Mouse (Mus musculus) adrenal gland, postnatal 14 days (tissue): ENCODE data around the gene Lrfn3. TPM values are rescaled to one million over a fixed set of nuclear protein-coding genes. Genes with fewer than 3 reads are reported as not detected.
A peak's percentile ranks its signal among the peaks of the same experiment; 100 is the strongest.

Experiments
- DNase-seq: peaks from one replicate; pipeline ENCODE4 v3.0.0; 2021; ENCODE audit warnings: mixed read lengths
- total RNA-seq: library from RNA; stranded (reverse); gene quantifications from 2 replicates; pipeline ENCODE4 v1.2.3, GENCODE M21; 2021

Lrfn3 gene
- total RNA-seq, 1 experiment from 2014 or later = 16.2 TPM

DNA sequence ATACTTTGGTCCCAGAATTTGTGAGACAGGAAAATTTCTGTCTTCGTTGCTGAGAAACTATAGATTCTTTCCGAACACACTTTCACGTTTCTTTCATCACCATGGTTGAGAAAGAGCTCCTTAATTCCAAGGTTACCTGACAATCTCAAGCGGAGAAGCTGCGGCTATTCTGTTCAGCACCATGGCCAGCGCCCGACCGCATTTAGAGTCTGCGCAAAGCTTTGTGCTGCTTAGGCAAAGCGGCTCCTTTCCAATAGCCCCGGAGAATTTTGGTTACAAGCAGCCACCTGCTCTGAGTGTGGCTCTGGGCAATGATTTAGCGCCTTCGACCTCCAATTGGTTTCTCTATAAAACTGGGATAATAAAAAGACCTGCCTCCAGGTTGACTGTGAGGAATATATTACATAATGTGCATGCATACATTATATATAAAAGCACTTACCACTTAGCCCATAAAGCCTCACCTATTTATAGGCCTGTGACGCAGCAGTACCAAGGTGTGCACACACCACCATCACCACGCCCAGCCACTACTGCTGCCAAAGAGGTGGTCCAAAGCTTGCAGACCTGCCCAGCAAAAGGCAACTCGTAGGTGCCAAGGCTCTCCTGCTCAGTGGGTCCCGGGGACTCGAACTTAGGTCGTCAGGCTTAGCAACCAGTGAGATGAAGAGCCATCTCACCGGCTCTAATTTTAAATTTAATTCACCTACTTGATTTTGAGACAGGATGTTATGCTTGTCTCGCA lies 15.8 kb downstream of the Lrfn3 start:
- peak; percentile 84 for DNase-seq

DNA sequence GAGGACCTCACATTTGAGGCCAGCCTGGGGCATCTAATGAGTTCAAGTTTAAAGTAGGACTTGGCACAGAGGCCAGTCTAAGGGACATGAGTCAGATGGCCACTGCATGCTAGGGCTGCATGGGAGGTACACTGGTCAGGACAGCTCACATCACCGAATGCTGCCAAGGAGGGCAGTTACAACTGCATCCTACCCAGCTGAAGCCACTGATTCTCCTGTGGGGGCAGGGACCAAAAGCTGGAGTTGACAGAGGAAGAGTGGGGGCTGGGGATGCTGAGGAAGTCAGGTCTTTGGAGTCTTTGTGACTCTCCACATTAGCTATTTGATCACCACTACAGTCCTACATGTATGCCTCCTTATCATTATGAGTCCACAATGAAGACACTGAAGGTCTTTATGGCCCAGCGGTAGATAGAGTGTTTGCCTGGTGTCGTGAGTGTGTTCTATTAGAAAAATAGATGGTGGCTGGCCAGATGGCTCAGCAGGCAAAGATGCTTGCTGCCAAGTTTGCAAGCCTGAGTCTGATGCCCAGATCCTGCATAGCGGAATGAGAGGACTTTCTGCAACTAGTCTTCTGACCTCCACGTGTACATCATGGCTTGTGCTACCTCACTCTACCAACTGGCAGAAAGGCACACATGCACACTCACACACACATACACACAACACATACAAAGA lies 23.0 kb downstream of the Lrfn3 start:
- DNase-seq = no peak

DNA sequence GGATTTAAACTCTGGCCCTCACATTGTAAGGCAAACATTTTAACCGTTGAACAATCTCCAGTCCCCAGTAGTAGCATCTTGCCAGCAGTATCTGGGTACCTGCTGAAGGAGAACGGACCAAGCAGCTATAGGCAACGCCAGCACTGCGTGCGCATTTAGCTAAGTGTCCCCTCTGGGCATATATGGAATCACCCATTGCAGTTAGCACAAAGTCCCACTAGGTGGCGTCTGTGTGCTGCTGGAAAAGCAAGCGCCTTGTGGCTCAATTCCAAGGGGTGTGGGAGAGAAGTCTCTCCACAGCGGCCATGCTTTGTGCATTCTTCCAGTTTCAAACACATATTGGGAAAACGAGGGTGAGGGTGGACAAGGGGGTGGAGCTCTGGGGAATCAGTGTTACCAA lies 26.2 kb downstream of the Lrfn3 start:
- peak; percentile 92 for DNase-seq

DNA sequence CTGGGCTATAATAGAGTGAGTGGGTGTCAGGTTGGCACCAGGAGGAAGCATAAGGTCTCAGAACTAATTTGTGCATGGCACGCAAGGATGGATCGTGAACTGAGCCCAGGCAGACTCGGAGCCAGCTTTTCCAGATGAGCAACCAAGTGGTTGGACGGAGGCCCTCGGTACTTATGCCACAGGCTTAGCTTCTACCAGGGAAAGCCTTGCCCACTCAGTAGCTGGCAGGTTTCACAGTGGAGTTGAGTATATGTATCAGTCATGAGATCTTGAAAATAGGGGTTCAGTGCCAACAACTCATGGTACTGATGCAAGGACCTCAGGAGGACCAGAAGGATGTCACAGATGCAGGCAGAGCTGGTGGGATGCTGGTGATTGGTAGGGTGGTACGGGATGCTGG lies 26.9 kb downstream of the Lrfn3 start:
- DNase-seq = no peak

DNA sequence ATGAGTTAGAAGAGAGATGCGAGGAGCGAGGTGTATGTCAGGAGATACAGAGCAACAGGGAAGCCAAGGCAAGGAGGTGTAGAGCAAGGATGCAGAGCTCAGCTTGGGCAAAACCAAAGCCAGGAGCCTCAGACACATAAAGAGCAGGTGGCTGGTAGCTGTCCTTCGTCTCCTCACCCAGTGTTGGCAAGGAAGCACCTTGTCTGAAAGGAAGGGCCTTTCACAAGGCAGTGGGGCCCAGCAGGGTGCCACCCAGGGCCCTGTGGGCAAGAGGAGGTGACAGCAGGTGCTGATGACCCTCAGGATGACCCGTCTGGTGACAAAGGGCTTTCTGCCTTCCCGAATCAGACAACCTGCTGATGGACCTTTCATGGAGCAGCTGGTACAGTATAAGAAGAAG lies 28.0 kb downstream of the Lrfn3 start:
- DNase-seq = no peak

DNA sequence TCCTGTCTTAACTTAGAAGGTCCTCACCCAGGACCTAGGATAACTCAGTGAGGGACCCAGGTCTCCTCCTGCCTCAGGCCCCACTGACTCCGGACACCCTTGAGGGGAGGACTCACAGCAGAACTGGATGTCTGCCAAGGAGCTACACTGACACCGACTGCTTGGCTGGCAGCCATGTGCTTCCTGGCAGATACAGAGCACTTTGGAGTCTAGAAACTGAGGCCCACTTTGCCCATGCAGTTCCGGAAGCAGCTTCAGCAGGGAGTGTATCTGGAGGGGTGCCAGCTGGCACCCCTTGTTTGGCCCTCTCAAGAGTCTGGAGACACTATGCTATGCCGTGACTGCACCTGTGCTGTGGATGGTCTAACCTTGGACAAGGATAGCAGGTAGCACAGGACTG lies 29.1 kb downstream of the Lrfn3 start:
- peak; percentile 90 for DNase-seq

DNA sequence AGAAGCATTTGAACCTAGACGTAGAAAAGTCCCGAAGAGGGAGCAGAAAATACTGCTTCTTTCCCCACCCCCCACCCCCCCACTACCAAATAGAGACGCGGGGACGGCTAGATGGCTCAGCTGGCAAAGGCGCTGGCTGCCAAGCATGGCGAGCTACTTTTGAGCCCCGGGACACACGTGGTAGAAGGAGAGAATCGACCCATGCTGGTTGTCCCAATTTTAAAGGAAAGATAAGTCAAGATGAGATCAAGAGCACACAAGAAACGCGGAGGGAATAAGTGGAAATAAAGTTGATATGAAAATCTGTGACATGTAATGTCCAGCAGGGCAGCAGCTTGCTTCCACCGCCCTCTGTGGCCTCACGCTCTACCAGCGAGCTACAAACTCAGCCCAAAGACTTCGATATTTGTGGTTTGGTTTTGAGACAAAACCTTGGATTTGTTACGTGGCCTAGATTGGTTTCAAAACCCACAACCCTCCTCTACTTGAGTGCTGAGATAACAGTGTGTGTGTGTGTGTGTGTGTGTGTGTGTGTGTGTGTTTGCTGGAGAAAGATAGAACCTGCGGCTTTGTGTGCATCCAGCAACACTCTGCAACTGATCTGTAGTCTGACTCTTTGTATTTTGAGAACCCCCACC lies 29.8 kb downstream of the Lrfn3 start:
- no peak for DNase-seq

DNA sequence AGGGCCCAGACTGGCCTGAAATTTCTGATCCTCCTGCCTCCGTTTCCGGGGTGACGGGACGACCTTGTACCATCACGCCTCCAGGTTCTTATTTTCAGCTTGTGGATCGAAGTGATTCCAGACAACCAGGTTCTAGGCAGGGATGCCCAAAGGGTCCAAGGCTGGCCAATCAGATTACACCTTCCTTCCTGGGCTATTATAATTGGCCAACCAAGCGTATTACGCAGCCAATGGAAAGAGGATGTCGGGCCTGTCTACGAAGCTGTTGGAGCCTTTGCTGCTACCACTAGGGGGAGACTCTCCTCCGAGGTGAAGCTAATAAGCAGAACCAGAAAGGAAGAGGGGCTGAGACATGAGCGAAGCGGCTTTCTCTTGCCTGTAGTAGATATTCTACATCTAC lies 30.7 kb downstream of the Lrfn3 start:
- peak; percentile 90 for DNase-seq

DNA sequence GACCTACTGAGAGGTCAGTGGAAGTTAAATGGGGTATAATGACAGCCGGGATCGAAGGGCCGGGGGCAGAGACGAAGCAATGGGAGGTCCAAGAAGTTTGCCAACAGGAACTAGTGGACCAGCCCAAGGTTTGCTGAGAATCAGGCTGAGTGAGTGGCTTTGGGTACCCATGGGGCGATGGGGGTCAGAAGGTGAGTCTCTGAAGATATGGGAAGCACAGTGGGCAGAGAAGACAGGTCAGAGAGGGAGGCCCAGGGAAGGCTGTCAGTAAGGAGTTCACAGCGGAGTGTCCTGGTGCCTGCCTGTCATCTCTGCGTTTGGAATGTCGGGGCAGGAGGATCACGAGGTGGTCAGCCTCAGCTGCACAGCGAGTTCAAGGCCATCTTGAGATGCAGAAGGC lies 34.2 kb downstream of the Lrfn3 start:
- no peak for DNase-seq

DNA sequence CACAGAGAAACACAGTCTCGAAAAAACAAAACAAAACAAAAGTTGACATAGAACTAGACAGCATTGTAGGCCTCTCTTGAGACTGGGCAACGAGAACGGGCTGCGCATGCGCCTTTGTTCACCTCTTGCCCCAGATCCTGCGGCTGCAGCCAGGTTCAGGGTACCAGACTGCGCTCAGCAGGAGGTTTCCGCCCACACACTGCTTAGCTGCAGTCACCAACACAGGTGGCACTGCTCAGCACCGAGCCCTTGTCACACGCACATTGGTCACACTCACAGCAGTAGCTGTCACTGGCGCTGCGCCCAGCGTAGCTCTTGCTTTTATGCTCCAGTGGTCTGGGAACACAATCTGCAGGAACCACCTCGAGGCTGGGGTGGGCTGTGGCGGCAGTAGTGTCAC lies 35.4 kb downstream of the Lrfn3 start:
- no peak for DNase-seq

DNA sequence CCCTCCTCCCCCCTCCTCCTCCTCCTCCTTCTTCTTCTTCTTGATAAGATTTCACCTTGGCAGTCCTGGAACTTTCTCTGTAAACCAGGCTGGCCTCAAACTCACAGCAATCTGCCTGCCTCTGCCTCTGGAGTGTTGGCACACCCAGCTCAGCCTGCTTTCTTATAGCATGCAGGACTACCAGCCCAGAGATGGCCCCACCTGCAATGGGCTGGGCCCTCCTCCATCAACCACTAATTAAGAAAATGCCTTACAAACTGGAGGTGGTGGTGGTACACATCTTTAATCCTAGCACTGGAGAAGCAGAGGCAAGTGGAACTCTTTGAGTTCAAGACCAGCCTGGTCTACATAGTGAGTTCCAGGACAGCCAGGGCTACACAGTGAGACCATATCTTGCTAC lies 36.1 kb downstream of the Lrfn3 start:
- DNase-seq = no peak

DNA sequence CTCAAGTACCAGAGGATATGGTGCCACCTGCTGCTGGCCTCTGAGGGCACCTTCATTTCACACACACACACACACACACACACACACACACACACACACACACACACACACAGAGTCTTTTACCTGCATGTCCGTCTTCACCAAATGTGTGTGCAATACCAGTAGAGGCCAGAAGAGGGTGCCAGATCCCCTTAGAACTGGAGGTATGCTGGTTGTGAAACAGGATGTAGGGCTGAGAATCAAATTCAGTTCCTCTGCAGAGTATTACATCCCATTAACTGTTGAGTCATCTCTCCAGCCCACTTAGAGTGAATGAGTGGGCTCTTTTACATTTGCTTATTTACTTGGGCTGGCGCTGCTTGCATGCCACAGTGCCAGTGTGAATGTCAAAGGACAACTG lies 37.2 kb downstream of the Lrfn3 start:
- DNase-seq = peak; percentile 77

DNA sequence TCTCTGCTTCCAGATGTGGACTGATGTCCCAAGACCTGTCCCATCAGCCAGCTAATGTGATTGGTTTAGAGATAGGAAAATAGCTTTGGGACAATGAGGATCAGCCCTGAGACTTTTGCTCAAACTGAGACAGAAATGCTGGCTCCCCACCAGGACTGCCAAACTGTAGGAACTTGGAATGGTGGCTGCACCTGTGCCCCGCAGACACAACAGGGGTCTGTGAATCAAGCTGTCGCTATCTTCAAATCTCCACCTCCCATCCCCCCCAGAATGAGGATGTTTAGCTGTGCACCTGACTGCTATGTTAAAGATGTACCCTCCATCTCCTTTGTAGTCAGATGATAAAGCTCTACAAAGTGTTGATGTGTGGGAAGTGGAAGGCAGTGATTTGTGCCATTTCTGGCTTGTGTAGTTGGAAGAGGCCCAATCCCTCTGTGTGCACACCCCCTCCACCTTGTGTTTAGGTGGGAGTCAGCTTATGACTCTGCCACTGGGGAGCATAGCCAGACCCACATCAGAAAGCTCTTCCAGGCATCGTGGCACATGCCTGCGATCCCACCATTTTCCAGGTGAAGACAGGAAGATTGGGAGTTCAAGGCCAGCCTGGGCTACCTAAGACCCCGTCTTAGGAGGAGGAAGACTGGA lies 38.1 kb downstream of the Lrfn3 start:
- no peak for DNase-seq

DNA sequence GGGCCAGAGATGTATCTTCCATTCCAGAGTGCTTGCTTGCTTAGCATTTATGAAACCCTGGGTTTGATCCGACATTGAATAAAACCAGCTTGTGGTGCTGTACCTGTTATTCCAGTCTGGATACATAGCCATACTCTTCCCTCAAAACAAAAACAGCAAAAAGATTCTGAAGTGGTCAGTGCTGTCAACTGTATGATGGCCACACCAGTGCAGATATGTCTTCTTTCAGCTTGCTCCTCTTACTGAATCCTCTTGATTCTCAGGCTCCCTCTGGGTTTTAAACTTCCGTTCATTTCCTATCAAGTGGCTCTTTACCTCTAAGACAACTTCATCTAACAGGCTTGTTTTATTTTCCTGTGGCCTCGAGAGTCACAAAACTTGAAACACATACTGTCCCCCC lies 38.8 kb downstream of the Lrfn3 start, which contains the start of gene Sdhaf1:
Sdhaf1 (minus strand) TSS at position 101 of the 400 bp plus-strand sequence.
- DNase-seq = no peak

DNA sequence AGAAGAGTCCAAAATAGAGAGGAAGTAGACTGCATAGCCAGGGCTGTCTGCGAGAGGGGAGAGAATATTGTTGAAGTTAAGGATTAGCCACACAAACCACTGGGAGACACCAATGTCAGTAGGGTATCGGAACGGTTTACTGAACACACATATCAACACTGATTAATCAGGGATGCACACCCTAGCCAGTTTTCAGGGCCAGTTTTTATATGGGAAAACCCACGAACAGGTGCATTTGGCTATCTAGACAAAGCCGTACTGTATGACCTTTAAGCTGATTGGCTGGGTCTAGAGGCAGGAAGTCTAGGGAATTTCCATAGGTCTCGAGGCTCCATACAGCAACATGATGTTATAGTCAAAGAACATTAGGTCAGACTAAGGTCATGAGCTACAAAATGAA lies 39.7 kb downstream of the Lrfn3 start:
- DNase-seq = no peak

DNA sequence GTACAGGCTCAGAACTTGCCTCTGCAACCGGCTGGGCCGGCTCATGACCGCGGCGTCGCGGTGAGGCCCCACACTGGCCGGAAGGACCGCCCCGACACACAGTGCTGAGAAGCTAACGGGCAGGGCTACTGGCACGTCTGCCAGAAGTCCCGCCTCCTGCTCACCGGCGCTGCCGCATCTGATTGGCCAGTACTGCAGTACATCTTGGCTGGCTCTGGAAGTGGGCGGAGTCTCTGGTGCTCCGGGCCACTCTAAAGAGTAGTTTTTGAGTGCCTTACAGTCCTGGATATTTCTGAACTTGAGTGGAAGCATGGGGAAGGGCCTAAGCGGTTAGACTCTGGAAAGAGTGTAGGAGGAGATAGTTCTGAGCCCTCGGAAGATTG lies 40.3 kb downstream of the Lrfn3 start:
- DNase-seq = peak; percentile 98

DNA sequence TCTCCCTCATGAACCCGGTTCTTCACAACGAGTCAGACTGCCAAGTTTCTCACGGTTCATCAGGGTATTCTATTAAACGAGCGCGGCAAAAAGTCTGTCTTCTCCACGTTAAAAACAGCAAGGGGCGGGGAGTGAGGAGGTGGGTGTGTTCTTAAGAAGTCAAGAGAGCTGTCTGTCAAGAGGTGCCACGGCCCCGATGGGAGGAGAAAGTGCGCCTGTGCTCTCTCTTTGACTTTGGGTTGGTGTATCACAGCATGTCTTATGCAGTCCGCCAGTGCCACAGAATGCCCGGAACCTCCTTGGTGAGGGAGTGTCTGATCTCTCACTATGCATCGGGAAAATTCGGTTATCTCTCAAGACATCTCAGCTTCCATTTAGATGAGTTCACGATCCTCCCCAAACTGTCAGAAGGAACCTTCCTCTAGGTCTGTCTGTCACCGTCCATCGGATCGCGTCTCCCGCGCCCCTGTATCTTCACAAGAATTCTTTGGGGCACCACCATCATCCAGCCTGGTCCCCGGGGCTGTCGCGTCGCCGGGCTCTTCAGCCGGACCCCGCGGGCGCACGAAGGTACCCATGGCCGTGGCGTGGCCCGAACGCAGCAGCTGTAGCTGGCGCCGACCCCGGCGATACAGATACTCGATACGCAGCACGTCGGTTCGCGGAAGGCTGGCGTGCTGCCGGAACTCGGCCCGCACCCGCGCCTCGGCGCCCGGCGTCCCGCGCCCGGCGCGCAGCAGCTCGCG lies 40.9 kb downstream of the Lrfn3 start, which contains the start of gene E130208F15Rik:
E130208F15Rik (plus strand) TSS at position 202 of the 746 bp plus-strand sequence.
- DNase-seq = peak; percentile 87

DNA sequence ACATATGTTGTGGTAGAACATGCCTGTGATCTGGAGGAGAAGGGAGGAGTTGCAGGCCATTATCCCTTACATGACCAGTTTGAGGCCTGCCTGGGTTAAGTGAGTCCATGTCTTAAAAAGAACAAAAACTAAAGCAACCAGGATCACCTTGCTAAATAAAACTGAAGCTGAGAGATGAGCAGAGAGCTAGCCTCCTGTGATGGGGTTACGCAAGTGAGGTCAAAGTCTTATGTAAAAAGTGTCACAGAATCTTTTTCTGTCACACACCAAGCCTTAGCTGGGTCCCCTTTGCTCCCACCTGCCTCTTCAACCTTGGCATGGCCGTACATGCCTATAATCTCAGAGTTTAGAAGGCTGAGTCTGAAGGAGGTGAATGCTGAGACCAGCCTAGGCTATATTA lies 41.6 kb downstream of the Lrfn3 start:
- no peak for DNase-seq

DNA sequence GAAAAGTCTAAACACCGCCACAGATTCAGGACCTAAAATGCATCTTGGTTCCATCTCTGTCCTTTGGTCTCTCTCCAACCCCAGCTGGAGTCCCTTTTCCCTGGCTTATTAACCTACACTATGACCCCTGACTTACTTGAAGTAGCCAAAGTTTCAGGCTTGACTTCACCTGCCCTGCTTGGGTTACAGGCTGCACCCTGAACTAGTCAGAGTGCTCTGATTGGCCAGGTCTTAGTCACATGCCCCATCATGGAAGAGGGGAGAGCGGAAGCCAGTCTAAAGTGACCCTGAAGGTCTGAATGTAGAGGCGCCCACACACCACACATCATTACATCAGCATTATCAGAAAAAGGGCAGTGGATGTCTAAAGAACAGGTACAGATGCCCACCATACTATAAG lies 44.4 kb downstream of the Lrfn3 start:
- DNase-seq = no peak

DNA sequence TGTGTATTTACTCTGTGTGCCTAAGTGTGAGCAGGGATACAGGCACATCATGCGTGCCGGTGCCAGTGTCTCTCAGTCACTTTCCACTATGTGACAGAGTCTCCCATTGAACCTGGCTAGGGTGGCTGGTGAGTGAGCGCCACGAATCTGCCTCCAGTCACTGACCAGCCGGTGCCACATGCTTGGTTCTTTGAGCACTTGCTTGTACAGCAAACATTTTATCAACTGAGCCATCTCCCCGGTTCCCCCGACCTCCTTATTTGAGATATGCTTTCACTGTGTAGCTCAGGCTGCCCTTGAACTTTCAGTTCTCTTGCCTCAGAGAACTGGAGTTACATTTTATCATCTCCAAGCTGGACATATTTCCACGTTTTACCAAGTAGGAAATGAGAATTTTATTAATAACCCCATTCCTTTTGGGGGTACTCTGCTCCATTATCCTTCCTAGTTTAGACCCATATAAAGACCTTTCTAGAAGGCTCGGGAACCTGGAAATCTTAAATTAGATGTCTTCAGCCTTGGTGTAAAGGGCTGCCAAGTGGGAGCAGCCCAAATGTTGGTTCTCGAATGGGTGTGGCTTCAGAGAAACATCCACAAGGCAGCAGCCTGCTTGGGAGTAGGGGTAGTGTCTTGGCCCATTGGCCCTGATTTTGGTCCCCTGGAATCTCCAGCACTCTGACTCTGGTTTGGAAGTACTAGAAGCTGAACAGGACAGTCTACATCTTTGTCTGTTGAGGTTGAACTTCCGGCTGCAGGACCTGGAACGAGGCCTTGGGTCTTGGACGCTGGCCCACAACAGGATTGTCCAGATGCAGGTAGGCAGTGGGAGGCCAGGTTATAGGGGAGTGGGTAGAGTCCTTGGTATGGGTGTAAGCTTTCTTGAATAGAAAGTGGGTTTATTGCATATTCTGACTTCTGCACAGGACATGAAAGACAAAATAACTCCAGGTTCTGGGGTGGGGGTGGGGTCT lies 46.7 kb downstream of the Lrfn3 start:
- peak; percentile 38 for DNase-seq

DNA sequence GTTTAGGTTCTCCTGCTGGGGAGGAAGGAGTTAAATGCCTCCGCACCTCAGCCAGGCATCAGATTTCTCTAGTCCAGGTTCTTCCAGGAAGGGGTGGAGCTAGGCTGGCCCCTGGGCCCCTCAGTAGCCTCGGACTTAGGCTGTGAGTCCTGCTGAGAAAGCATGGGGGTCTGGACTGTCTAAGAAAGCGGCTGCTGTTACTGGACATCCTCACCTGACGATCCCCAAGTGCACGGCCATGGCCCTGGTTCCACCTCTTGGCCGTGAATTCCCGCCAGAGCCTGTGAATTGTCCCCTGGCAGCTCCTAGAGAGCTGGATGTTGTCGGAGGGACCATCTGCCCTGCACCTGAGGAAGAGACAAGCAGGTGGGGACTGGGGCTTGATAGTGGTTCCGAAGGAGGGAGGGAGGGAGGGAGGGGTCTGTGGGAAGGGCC lies 47.8 kb downstream of the Lrfn3 start, which contains the start of gene Syne4:
Syne4 (plus strand) TSS at position 87 of the 435 bp plus-strand sequence.
- DNase-seq = no peak
